Mouse (Mus musculus) midbrain, embryonic 16.5 days (tissue): ENCODE data around the gene Pecam1. TPM values are rescaled to one million over a fixed set of nuclear protein-coding genes. Genes with fewer than 3 reads are reported as not detected.

Experiments
- ATAC-seq: fragments of 200-750 bp; cut with Nextera tagmentation; 2 replicates; pipeline ENCODE4 v1.8.0; 2017; ENCODE audit warnings: moderate TSS enrichment
- H3K27ac ChIP-seq: fragments of 300-500 bp; sonication (generic); 2 replicates; pipeline ENCODE4 v1.5.1; 2014; ENCODE audit warnings: mild to moderate bottlenecking, low read length, mixed read lengths
- H3K27me3 ChIP-seq: fragments of 300-500 bp; sonication (generic); 2 replicates; pipeline ENCODE4 v1.6.1; 2014; ENCODE audit warnings: low read depth, low read length, mixed read lengths; ENCODE audit not compliant: control insufficient read depth, insufficient read depth
- H3K36me3 ChIP-seq: fragments of 300-500 bp; sonication (generic); 2 replicates; pipeline ENCODE4 v1.6.1; 2014; ENCODE audit warnings: mild to moderate bottlenecking, low read length, moderate library complexity, mixed read lengths; ENCODE audit not compliant: control insufficient read depth, insufficient read depth
- H3K4me1 ChIP-seq: fragments of 300-500 bp; sonication (generic); 2 replicates; pipeline ENCODE4 v1.6.1; 2014; ENCODE audit warnings: mild to moderate bottlenecking, low read length, mixed read lengths; ENCODE audit not compliant: control insufficient read depth, insufficient read depth
- H3K4me2 ChIP-seq: fragments of 300-500 bp; sonication (generic); 2 replicates; pipeline ENCODE4 v1.6.1; 2014; ENCODE audit warnings: mild to moderate bottlenecking, low read length, mixed read lengths
- H3K4me3 ChIP-seq: fragments of 300-500 bp; sonication (generic); 2 replicates; pipeline ENCODE4 v1.5.1; 2014; ENCODE audit warnings: low read depth, mild to moderate bottlenecking, low read length, moderate library complexity, mixed read lengths
- H3K9ac ChIP-seq: fragments of 300-500 bp; sonication (generic); 2 replicates; pipeline ENCODE4 v1.6.1; 2014; ENCODE audit warnings: low read depth, low read length, mixed read lengths
- H3K9me3 ChIP-seq: fragments of 300-500 bp; sonication (generic); replicated peaks from 2 replicates; pipeline ENCODE4 v1.6.1; 2014; ENCODE audit warnings: mild to moderate bottlenecking, low read length, mixed read lengths; ENCODE audit not compliant: control insufficient read depth, poor library complexity, severe bottlenecking
- WGBS: fragments of 180-500 bp; shearing (Covaris S2); extraction: QIAGEN DNeasy Blood & Tissue Kit; methylation state at CpG from one replicate; pipeline ENCODE4 v1.1.7; 2014; 5-methylcytosine and 5-hydroxymethylcytosine counted together
- polyA plus RNA-seq: library from polyadenylated mRNA; unstranded; fragments of >200 nt; fragmentation: Nextera tagmentation; extraction: Ambion mirVana; gene quantifications from 2 replicates; pipeline ENCODE4 v1.2.1, GENCODE M21; 2015

Gene Pecam1
- polyA plus RNA-seq, 1 experiment from 2014 or later = 14.1 TPM

DNA sequence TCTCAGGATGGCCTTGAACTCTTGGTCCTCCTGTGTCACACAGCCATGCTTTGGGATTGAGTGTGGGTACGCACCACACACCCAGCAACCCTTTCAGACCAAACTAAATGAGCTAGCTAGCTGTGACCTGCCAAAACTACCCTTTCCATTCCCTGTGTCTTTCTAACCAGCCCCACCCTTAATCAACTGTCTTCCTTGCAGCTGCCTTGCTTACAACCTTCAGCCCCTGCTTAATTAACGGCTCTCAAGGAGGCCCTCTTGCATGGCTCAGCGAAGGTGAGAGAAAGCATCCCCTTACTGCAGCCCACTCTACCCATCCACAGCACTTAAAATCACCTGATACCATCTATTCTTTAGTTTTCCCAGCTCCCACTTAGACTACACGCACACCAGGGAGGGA is 73.1 kb downstream of the Pecam1 start:
- H3K9me3 ChIP-seq = no peaks in the 10 kb centered on the region
- H3K4me3 ChIP-seq = no peak overlapping the region
- H3K36me3 ChIP-seq = no peaks in the 10 kb centered on the region
- no peaks in the 10 kb centered on the region for H3K27me3 ChIP-seq
- H3K4me2 ChIP-seq = no peak overlapping the region
- no peak for ATAC-seq
- peaks cover 14% of the 10 kb centered on the region for H3K4me1 ChIP-seq
- WGBS = 83% methylated on average over 4 of the region's 4 CpGs
- H3K27ac ChIP-seq = no peak overlapping the region
- H3K9ac ChIP-seq = no peak overlapping the region

DNA sequence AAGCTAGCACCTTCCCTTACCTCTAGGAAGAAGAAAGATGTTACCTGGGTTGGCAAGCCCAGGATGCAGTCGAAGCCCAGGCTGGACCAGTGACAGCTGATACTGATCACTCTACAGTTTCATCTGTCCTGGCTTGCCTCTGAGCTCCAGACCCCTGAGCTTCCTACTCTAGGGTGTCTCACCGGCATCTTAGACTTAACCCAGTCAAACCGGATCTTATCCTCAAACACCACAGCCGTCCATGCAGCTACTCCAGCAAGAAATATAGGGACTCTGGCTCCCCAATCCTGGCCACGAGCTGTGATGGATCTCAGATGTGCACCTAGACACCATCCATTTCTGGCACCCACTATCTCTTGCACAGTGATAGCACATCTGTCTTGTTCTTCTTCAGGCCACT is 74.6 kb downstream of the Pecam1 start:
- H3K27me3 ChIP-seq = no peaks in the 10 kb centered on the region
- no peak overlapping the region for H3K27ac ChIP-seq
- no peaks in the 10 kb centered on the region for H3K36me3 ChIP-seq
- H3K4me1 ChIP-seq = peaks cover 14% of the 10 kb centered on the region
- no peak overlapping the region for H3K9ac ChIP-seq
- WGBS = 94% methylated on average over 5 of the region's 5 CpGs
- H3K4me3 ChIP-seq = no peak overlapping the region
- no peaks in the 10 kb centered on the region for H3K9me3 ChIP-seq
- no peak for ATAC-seq
- no peak overlapping the region for H3K4me2 ChIP-seq

DNA sequence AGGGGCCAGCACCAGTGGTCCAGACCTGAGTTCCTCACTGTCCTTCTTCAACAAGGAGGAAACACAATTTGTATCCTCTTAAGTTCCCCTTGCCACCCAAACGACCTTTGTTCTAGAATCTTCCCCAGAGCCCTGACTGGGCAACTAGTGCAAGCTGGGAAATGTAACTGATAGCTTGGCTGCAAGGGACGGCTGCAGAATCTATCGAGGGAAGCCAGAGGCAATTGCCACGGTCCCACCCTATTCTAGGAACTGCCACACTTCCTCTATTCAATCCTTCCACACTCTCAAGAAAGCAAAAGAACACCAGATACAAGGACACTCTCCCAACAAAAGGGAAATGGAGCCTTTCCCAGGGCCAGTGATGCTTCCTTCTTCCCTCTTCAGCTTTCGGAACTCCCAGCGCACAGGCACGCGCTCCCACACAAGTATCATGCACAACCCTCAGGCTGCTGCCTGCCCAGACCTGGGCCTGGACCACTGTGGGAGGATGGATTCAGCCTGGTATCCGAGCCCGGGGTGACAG is 75.2 kb downstream of the Pecam1 start:
- no peak overlapping the region for H3K9ac ChIP-seq
- peak overlapping the region; percentile 56 for H3K27ac ChIP-seq
- 70% methylated on average over 10 of the region's 10 CpGs for WGBS
- H3K4me2 ChIP-seq = no peak overlapping the region
- H3K36me3 ChIP-seq = no peaks in the 10 kb centered on the region
- no peaks in the 10 kb centered on the region for H3K9me3 ChIP-seq
- no peak for ATAC-seq
- no peak overlapping the region for H3K4me3 ChIP-seq
- H3K4me1 ChIP-seq = peaks cover 14% of the 10 kb centered on the region
- no peaks in the 10 kb centered on the region for H3K27me3 ChIP-seq

DNA sequence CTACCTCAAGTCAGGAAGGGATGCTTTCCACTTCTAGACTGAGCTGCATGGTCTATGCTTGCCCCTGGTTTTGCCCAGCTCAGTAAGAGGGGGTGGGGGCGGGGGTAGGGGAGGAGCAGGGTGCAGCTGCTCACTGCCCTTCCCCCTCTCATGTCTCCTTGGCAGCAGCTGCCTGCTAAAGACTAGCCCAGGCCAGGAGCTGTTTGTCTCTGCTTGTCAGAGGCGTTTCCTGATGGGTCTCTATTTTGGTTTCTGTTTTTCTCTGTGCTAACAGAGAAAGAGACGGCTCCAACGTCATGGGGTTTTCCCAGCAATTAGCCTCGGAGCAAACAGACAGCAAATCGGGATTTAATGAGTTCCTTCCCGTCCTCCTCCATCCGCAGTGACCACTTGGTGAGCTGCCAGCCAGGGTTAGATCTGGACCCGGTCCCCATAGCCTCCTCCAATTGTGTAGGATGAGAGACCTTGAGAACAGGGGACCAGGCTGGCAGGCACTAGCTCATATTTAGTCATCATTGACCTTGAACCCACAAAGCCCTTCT is 75.7 kb downstream of the Pecam1 start:
- Histone ChIP-seq H3K9me3 (no peaks in the 10 kb centered on the region), H3K27ac (peak overlapping the region; percentile 56), H3K27me3 (no peaks in the 10 kb centered on the region), H3K36me3 (no peaks in the 10 kb centered on the region), H3K4me1 (peaks cover 17% of the 10 kb centered on the region), H3K4me2 (peak overlapping the region; percentile 0; the same call in 1 of the 2 replicates), H3K4me3 (no peak overlapping the region), H3K9ac (no peak overlapping the region)
- ATAC-seq = peak; percentile 83
- WGBS = 3% methylated on average over 8 of the region's 9 CpGs

DNA sequence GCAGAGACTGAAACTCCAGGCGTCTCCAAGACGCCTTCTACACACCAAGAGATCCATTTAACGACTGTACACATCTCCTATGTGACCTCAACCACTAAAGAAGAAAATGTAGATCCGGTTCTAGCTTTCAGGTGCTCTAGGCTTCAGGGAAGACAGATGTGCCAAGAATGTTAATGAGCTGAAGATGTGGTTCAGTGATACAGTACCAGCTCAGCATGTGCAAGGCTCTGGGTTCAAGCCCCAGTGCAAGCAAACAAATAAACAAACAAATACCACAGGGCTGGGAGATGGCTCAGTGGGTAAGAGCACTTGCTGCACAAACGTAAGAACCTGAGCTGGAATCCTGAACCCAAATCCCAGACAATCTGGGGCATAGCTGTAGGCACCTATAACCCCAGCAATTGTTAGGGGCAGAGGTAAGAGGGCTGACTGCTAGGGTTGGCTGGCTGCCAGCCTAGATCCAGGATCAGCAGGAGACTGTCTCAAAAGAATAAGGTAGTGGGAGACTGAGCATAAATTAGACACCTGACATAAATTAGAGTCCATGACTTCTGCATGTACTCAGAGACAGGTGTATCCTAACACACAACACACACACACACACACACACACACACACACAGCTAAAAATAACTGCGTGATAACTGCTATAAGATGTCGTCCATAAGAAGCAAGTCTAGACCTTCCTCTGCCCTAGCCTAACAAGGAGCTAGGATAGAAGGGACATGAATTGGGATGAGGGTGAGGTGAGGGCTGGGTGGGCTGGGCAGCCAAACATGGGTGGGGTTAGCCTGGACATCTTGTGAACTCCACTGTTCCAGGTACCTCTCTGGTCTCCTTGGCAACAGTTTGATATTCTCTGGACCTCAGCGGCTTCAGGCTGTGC is 76.5 kb downstream of the Pecam1 start:
- H3K4me1 ChIP-seq = peaks cover 19% of the 10 kb centered on the region
- no peak overlapping the region for H3K4me2 ChIP-seq
- no peak overlapping the region for H3K4me3 ChIP-seq
- H3K9me3 ChIP-seq = no peaks in the 10 kb centered on the region
- no peak for ATAC-seq
- peak overlapping the region; percentile 56 for H3K27ac ChIP-seq
- H3K9ac ChIP-seq = no peak overlapping the region
- H3K36me3 ChIP-seq = no peaks in the 10 kb centered on the region
- H3K27me3 ChIP-seq = no peaks in the 10 kb centered on the region
- WGBS = 71% methylated on average over 8 of the region's 8 CpGs

DNA sequence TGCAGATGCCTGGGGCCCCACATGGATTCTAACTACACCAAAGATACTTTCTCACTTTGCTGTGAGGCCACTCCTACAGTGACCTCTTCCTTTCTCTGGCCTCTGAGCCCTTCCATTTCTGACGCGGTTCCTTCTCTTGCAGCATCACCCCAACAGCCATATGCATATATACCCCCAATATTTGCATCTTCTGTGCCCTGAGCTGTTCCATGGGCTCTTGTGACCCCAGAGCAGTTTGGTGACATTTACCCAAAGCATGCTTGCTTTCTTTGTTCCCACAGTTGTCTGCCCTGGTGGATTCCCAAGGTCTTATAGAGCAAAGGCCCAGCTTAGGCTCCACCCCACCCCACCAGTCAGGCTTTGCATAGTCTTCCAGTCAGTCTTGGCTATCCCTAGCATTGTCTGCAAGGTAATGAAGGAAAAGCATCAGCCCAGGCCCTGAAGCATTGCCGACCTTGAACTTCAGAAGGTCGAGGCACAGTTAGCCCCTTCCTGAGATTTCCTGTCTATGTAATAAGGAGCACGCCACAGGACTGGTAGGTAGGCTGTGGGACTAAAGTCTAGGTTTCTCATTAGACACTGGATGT is 77.4 kb downstream of the Pecam1 start:
- H3K4me2 ChIP-seq = no peak overlapping the region
- no peaks in the 10 kb centered on the region for H3K36me3 ChIP-seq
- H3K9me3 ChIP-seq = no peaks in the 10 kb centered on the region
- no peak overlapping the region for H3K27ac ChIP-seq
- H3K4me3 ChIP-seq = no peak overlapping the region
- no peak overlapping the region for H3K9ac ChIP-seq
- no peak for ATAC-seq
- peaks cover 19% of the 10 kb centered on the region for H3K4me1 ChIP-seq
- WGBS = 95% methylated on average over 5 of the region's 5 CpGs
- H3K27me3 ChIP-seq = no peaks in the 10 kb centered on the region

DNA sequence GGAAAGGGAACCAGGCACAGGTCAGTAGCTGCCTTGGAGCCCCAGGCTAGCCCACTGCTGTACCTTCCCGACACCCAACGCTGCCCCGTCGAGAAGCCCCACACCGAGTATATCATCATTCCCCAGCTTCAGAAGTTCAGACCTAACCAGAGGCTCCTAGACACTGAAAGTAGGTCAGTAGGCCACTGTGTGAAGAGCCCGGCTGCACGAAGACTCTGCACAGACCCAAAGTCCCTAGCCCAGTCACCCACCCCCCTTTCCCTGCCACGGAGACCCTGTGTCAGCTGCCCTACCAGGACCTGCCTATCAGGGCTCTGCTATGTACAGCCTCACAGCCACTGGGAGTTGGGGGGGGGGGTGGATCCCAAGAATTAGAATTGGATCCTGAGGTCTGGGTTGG is 78.6 kb downstream of the Pecam1 start:
- ATAC-seq = no peak
- Histone ChIP-seq H3K36me3 (no peaks in the 10 kb centered on the region), H3K9me3 (no peaks in the 10 kb centered on the region), H3K4me1 (peaks cover 19% of the 10 kb centered on the region), H3K27me3 (no peaks in the 10 kb centered on the region), H3K4me3 (no peak overlapping the region), H3K4me2 (no peak overlapping the region), H3K27ac (no peak overlapping the region), H3K9ac (no peak overlapping the region)
- WGBS = 90% methylated on average over 8 of the region's 8 CpGs

DNA sequence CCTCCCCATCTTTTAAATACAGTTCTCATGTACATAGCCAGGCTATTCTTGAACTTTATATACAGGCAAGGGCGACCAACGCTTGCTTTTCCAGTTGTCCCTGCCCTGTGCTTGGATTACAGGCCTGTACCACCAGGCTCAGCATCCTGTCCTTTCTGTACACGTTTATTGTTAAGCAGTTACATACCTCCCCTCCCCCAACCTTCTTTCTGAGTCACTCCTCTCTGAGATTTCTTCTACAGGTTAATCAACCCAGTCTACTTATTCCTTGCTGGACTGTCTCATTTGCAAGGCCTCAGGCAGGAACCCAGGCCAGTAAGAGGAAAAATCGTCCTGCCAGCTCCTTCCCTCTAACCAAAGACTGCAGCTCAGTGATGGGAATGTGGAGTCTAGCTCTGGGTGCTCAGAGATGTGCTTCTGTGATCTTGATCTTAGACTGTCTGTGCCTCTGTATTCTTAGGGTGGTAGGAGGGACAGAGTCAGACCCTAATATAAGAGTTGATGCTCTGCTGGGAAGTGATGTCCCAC is 79.4 kb downstream of the Pecam1 start:
- Histone ChIP-seq H3K9me3 (no peaks in the 10 kb centered on the region), H3K4me1 (peaks cover 19% of the 10 kb centered on the region), H3K9ac (no peak overlapping the region), H3K27me3 (no peaks in the 10 kb centered on the region), H3K36me3 (no peaks in the 10 kb centered on the region), H3K27ac (no peak overlapping the region), H3K4me3 (no peak overlapping the region), H3K4me2 (no peak overlapping the region)
- ATAC-seq = no peak
- 63% methylated on average over 4 of the region's 4 CpGs for WGBS

DNA sequence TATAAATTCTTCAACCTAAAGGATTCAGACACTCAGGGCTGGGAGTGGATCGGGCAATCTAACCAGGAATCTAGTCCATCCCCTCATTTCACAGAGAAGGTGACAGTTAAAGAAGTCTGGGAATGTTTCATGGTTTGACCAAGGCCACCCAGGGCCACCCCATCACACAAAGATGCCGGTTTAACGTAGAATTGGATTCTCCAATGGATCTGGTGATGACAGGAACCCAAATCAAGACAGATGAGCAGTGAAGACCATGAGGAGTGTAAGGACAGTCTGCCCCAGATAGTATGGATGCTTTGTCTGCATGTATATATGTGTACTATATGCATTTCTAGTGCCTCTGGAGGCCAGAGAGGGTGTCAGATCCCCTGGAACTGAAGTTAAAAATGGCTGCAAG is 80.2 kb downstream of the Pecam1 start:
- no peaks in the 10 kb centered on the region for H3K27me3 ChIP-seq
- no peaks in the 10 kb centered on the region for H3K36me3 ChIP-seq
- H3K4me3 ChIP-seq = no peak overlapping the region
- H3K9me3 ChIP-seq = no peaks in the 10 kb centered on the region
- H3K27ac ChIP-seq = no peak overlapping the region
- no peak overlapping the region for H3K4me2 ChIP-seq
- peaks cover 17% of the 10 kb centered on the region for H3K4me1 ChIP-seq
- H3K9ac ChIP-seq = no peak overlapping the region
- 78% methylated on average over 3 of the region's 3 CpGs for WGBS
- no peak for ATAC-seq
